Mouse (Mus musculus): ENCODE measurements at regions not wholly inside any gene's neighbourhood (a gene's known extent, or its start where the extent isn't known, plus 50 kb on each side); places are given as distances from the start of the nearest gene placed in this dataset.

DNA sequence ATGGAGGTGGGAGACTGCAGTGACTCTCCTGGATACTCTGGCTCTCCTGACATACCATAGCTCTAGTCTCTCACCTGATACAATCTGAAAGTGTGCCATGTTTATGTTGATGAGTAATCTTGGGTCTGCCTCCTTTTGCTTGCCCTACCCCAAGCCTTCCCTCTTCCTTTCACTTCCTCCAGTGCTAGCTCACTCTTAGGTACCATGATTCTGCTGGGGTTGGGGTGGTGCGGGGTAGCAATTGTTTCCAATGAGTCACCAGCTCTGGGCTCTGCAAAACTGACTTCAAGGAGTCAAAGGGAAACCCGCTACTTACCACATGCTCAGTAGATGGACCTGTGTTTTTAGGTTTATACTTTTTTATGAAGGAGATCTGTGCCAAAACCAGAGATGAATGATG, 89.3 kb upstream of the Cdkn3 start:
- Histone ChIP-seq H3K4me1 (replicated peaks; ENCODE audit: low read depth, low read length) (peaks cover 4% of the 10 kb centered on the region; the same call in 1 of the 2 replicates), H3K9me3 (ENCODE audit: low read length) (peaks cover 12% of the 10 kb centered on the region), H3K27me3 (ENCODE audit: insufficient read depth, low read length) (no peaks in the 10 kb centered on the region), H3K36me3 (ENCODE audit: insufficient read depth, low read length) (no peaks in the 10 kb centered on the region), H3K4me3 (replicated peaks; ENCODE audit: low read length) (no peak overlapping the region)
- TF ChIP-seq CTCF (conservative IDR thresholded peaks at IDR 0.05; ENCODE audit: low read length) (no peak), NANOG (IDR thresholded peaks at IDR 0.05; ENCODE audit: borderline replicate concordance, low read length) (no peak), POU5F1 (IDR thresholded peaks at IDR 0.05; ENCODE audit: borderline replicate concordance, low read length) (no peak)

DNA sequence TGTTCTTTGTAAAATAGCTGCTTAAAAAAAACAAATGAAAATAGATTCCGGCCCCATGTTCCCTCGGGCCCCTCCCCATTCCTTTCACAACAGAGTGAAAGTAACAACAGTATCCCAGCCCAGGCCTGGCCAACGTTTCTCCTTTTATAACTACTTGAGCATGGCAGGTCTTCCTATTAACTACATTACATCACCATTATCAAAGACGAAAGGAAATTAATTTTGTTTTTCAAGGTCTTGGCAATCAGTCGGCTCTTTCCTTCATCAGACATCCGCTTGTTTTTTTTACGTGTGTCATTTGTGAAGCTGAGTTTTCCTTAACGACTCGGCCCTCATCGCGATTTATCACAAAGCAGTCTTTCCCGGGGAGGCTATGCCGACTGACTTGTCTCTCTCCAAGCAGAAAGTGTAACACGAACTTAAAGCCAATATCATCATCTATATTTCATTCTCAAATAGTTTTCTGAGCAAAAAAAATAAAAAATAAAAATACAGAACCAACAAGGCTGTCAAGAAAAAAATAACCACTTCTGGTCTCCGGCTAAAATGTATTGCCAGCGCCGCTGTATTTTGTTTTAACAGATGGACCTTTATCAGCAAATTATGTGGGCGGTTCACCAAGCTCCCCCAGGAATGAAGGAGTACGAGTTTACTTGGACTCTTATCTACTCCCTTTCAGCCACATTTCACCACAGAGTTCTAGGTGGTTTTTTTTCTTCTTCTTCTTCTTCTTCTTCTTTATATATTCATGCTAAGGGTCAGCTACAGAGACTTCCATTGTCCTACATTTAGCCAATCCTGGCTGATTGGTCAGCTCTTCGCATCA, 89.9 kb upstream of the Cdkn3 start:
- Histone ChIP-seq H3K36me3 (ENCODE audit: insufficient read depth, low read length) (no peaks in the 10 kb centered on the region), H3K4me1 (replicated peaks; ENCODE audit: low read depth, low read length) (peaks cover 4% of the 10 kb centered on the region; the same call in 1 of the 2 replicates), H3K27me3 (ENCODE audit: insufficient read depth, low read length) (no peaks in the 10 kb centered on the region), H3K4me3 (replicated peaks; ENCODE audit: low read length) (no peak overlapping the region), H3K9me3 (ENCODE audit: low read length) (peaks cover 12% of the 10 kb centered on the region)
- TF ChIP-seq POU5F1 (IDR thresholded peaks at IDR 0.05; ENCODE audit: borderline replicate concordance, low read length): no peak
- no peak for TF ChIP-seq CTCF (conservative IDR thresholded peaks at IDR 0.05; ENCODE audit: low read length)
- no peak for TF ChIP-seq NANOG (IDR thresholded peaks at IDR 0.05; ENCODE audit: borderline replicate concordance, low read length)

- Histone ChIP-seq H3K36me3 (ENCODE audit: insufficient read depth, low read length) (no peaks in the 10 kb centered on the region), H3K4me3 (replicated peaks; ENCODE audit: low read length) (no peak overlapping the region), H3K9me3 (ENCODE audit: low read length) (peaks cover 12% of the 10 kb centered on the region), H3K27me3 (ENCODE audit: insufficient read depth, low read length) (0 out of 2 replicates have a peak, but pooled peaks cover 3% of the 10 kb centered on the region), H3K4me1 (replicated peaks; ENCODE audit: low read depth, low read length) (peaks cover 4% of the 10 kb centered on the region; the same call in 1 of the 2 replicates)
- TF ChIP-seq POU5F1 (IDR thresholded peaks at IDR 0.05; ENCODE audit: borderline replicate concordance, low read length) (no peak), NANOG (IDR thresholded peaks at IDR 0.05; ENCODE audit: borderline replicate concordance, low read length) (no peak), CTCF (conservative IDR thresholded peaks at IDR 0.05; ENCODE audit: low read length) (no peak)
Measured at GRCm38 (mm10) chr14:46668275-46668674, 92.1 kb upstream of the Cdkn3 start.

- TF ChIP-seq POU5F1 (IDR thresholded peaks at IDR 0.05; ENCODE audit: borderline replicate concordance, low read length) (no peak), NANOG (IDR thresholded peaks at IDR 0.05; ENCODE audit: borderline replicate concordance, low read length) (no peak), CTCF (conservative IDR thresholded peaks at IDR 0.05; ENCODE audit: low read length) (no peak)
- H3K4me1 ChIP-seq (replicated peaks; ENCODE audit: low read depth, low read length): no peaks in the 10 kb centered on the region
- H3K9me3 ChIP-seq (ENCODE audit: low read length): no peaks in the 10 kb centered on the region
- H3K4me3 ChIP-seq (replicated peaks; ENCODE audit: low read length): no peak overlapping the region
- no peaks in the 10 kb centered on the region for H3K36me3 ChIP-seq (ENCODE audit: insufficient read depth, low read length)
- 0 out of 2 replicates have a peak, but pooled peaks cover 7% of the 10 kb centered on the region for H3K27me3 ChIP-seq (ENCODE audit: insufficient read depth, low read length)
Measured at GRCm38 (mm10) chr14:46664305-46664704, 96.0 kb upstream of the Cdkn3 start.

GRCm38 (mm10) chr14:46663529-46663928, 96.8 kb upstream of the Cdkn3 start:
- TF ChIP-seq NANOG (IDR thresholded peaks at IDR 0.05; ENCODE audit: borderline replicate concordance, low read length) (no peak), CTCF (conservative IDR thresholded peaks at IDR 0.05; ENCODE audit: low read length) (no peak)

DNA sequence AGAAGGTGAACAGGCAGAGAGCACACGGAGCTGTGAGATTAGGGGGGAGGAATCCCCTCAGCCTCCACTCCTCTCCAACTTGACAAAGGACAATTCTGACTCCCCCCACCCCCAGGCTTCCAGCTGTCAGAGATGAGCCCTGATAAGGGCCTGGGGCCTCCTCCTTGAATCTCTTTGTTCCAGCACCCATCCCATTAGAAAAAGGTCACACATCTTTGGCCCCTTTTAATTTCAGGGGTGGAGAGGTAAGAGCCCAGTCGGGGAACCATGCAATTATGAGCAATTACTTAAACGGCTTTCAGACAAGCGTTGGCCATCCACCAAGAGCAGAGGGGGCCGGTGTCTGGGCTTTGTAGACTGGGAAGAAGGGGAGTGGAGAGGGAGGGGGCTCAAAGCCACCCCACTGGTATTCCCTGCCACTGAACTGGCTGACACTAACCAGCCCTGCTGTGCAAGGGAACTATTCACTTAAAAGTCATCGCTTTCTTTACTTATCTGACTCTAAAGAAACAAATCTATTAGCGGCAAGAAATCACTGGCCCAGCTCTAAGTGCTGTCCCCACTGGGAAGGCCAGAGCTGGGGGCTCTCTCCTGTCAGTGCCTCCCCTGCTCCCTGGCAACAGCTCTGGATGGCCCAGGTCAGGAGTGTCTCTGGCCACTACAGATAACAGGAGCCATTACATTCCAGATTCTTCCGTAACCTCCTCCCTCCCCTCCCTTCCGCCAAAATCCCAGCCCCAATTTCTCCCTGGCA, 98.4 kb upstream of the Cdkn3 start:
- H3K9me3 ChIP-seq (ENCODE audit: low read length): no peaks in the 10 kb centered on the region
- H3K4me3 ChIP-seq (replicated peaks; ENCODE audit: low read length): no peak overlapping the region
- no peaks in the 10 kb centered on the region for H3K4me1 ChIP-seq (replicated peaks; ENCODE audit: low read depth, low read length)
- TF ChIP-seq POU5F1 (IDR thresholded peaks at IDR 0.05; ENCODE audit: borderline replicate concordance, low read length) (no peak), NANOG (IDR thresholded peaks at IDR 0.05; ENCODE audit: borderline replicate concordance, low read length) (no peak), CTCF (conservative IDR thresholded peaks at IDR 0.05; ENCODE audit: low read length) (no peak)
- H3K27me3 ChIP-seq (ENCODE audit: insufficient read depth, low read length): 0 out of 2 replicates have a peak, but pooled peaks cover 7% of the 10 kb centered on the region
- H3K36me3 ChIP-seq (ENCODE audit: insufficient read depth, low read length): no peaks in the 10 kb centered on the region

More at GRCm38 (mm10) chr14:46663529-46663928, 96.8 kb upstream of the Cdkn3 start:
- H3K4me3 ChIP-seq (replicated peaks; ENCODE audit: low read length): no peak overlapping the region
- 0 out of 2 replicates have a peak, but pooled peaks cover 7% of the 10 kb centered on the region for H3K27me3 ChIP-seq (ENCODE audit: insufficient read depth, low read length)
- no peaks in the 10 kb centered on the region for H3K36me3 ChIP-seq (ENCODE audit: insufficient read depth, low read length)
- no peaks in the 10 kb centered on the region for H3K9me3 ChIP-seq (ENCODE audit: low read length)
- no peaks in the 10 kb centered on the region for H3K4me1 ChIP-seq (replicated peaks; ENCODE audit: low read depth, low read length)

GRCm38 (mm10) chr14:46661118-46661791, 99.1 kb upstream of the Cdkn3 start:
- Histone ChIP-seq H3K9me3 (ENCODE audit: low read length) (no peaks in the 10 kb centered on the region), H3K36me3 (ENCODE audit: insufficient read depth, low read length) (no peaks in the 10 kb centered on the region), H3K4me1 (replicated peaks; ENCODE audit: low read depth, low read length) (no peaks in the 10 kb centered on the region), H3K27me3 (ENCODE audit: insufficient read depth, low read length) (0 out of 2 replicates have a peak, but pooled peaks cover 7% of the 10 kb centered on the region), H3K4me3 (replicated peaks; ENCODE audit: low read length) (no peak overlapping the region)
- no peak for TF ChIP-seq CTCF (conservative IDR thresholded peaks at IDR 0.05; ENCODE audit: low read length)
- no peak for TF ChIP-seq NANOG (IDR thresholded peaks at IDR 0.05; ENCODE audit: borderline replicate concordance, low read length)
- no peak for TF ChIP-seq POU5F1 (IDR thresholded peaks at IDR 0.05; ENCODE audit: borderline replicate concordance, low read length)

GRCm38 (mm10) chr14:46659365-46659764, 101.0 kb upstream of the Cdkn3 start:
- H3K4me1 ChIP-seq (replicated peaks; ENCODE audit: low read depth, low read length): no peaks in the 10 kb centered on the region
- H3K36me3 ChIP-seq (ENCODE audit: insufficient read depth, low read length): no peaks in the 10 kb centered on the region
- H3K27me3 ChIP-seq (ENCODE audit: insufficient read depth, low read length): 0 out of 2 replicates have a peak, but pooled peaks cover 4% of the 10 kb centered on the region
- no peaks in the 10 kb centered on the region for H3K9me3 ChIP-seq (ENCODE audit: low read length)
- TF ChIP-seq CTCF (conservative IDR thresholded peaks at IDR 0.05; ENCODE audit: low read length) (no peak), NANOG (IDR thresholded peaks at IDR 0.05; ENCODE audit: borderline replicate concordance, low read length) (no peak), POU5F1 (IDR thresholded peaks at IDR 0.05; ENCODE audit: borderline replicate concordance, low read length) (no peak)
- H3K4me3 ChIP-seq (replicated peaks; ENCODE audit: low read length): no peak overlapping the region

Measured in E14TG2a.4 (cell line).